Mouse (Mus musculus) adrenal gland, adult 2 months (tissue): Measurements from ENCODE around the gene Otogl. TPM values are rescaled to one million over a fixed set of nuclear protein-coding genes. Genes with fewer than 3 reads are reported as not detected.

Experiments
- polyA plus RNA-seq: library from polyadenylated mRNA; depleted of rRNA; stranded (reverse); fragments of >200 nt; gene quantifications from 2 replicates; pipeline ENCODE4 v1.2.3, GENCODE M21; 2012; rRNA removed
- total RNA-seq, 2 experiments: library from RNA; stranded (reverse); gene quantifications; 2 replicates each; pipeline ENCODE4 v1.2.3; 2021

Gene Otogl
- total and polyA plus RNA-seq, 3 experiments: 0.17 to 0.31 TPM; not detected in 1

Other genes with a start within 250 kb of the Otogl start
- under 1 TPM; 0.17 to 0.32 TPM for gene Ptprq, start 192.1 kb downstream of the Otogl start, total RNA-seq
- gene Ptprq, start 192.1 kb downstream of the Otogl start, polyA plus RNA-seq: 0.02 TPM in 1 of 2 replicates, not detected in the other